Mouse (Mus musculus) c-Kit-negative CD71-positive TER-119-positive erythroid progenitor cells, embryonic 14.5 days (primary cell): ENCODE measurements around the gene Slc22a29.
"Not testable (repeated sequence)": the region's sequence is repeated elsewhere in the genome, so short reads cannot be mapped to it uniquely, and the experiment has no call there.

ENCODE experiments used
- DNase-seq: peaks from one replicate; pipeline ENCODE4 v3.0.0-alpha.2; 2013; ENCODE audit warnings: low read depth, low spot score

Gene Slc22a29

GRCm38 (mm10) chr19:8218800-8219199 lies at the start of gene Slc22a29:
TSS of gene Slc22a29 (minus strand) at chr19:8218900.
- no peak for DNase-seq

GRCm38 (mm10) chr19:8265324-8265723 lies 46.6 kb upstream of the Slc22a29 start:
- no peak for DNase-seq

- DNase-seq = no peak
These were observed 34.0 kb upstream of the Slc22a29 start for GRCm38 (mm10) chr19:8252705-8253037.

- DNase-seq = peak; percentile 46
These were observed 33.4 kb upstream of the Slc22a29 start for GRCm38 (mm10) chr19:8251896-8252704.

- no peak for DNase-seq
These were observed 10.2 kb upstream of the Slc22a29 start for GRCm38 (mm10) chr19:8228916-8229315.

GRCm38 (mm10) chr19:8148787-8149523 lies 69.7 kb downstream of the Slc22a29 start:
- no peak for DNase-seq

- DNase-seq = not testable (repeated sequence)
These were observed 76.0 kb downstream of the Slc22a29 start for GRCm38 (mm10) chr19:8142716-8143115.

- not testable (repeated sequence) for DNase-seq
These were observed 84.4 kb downstream of the Slc22a29 start for GRCm38 (mm10) chr19:8134127-8134841.

- DNase-seq = not testable (repeated sequence)
These were observed 86.8 kb downstream of the Slc22a29 start, which contains the start of gene Slc22a28 for GRCm38 (mm10) chr19:8131881-8132280. TSS of gene Slc22a28 (minus strand) at chr19:8131982.
